Mouse (Mus musculus): Measurements from ENCODE around the gene Gabrg3. TPM values are rescaled to one million over a fixed set of nuclear protein-coding genes. Genes with fewer than 3 reads are reported as not detected.

Gabrg3 gene
- total RNA-seq, 2 experiments from 2014 or later, result 19.8 to 23.3 TPM

DNA sequence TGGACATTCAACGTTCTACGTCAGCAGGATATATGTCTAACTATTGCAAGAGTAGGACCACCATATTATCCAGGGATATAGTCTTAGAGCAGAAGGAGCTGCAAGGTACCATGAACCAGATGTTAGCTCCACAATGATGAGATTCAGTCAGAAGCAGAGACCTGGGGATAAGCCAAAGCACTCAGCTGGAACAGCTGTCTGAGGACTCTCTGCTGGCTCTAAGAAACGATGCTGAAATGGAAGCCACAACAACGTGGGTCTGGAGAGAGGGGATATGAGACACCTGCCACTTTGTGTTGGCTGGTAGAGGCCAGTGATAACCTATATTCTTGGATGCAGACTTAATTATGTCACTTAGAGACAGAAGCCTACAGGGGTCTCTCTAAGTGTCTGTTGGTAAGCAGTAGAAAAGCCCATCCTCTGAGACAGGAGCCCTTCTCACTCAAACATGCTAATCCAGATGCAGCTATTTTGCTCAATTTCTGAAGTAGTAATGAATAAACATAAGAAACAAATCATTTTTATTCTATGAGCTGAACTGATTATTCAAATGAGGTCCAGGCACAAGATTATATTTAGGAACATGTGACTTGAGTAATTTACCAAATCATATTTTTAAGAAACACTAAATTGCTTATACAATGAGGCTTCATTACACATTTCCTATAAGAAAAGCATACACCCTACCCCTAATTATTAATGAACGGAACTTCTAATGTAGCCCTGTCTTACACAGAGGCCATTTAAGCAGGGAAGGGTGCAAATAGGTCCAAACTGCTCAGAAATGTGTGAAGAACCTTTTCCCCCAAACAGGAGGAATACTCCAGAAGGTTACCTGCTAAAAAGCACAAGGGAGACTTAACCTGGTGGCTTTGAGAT lies 21.6 kb downstream of the Gabrg3 start:
- H3K27ac ChIP-seq, result no peak overlapping the region
- no peak for DNase-seq (ENCODE audit: extremely low spot score in 1 of 2, low spot score in 2 of 2)

DNA sequence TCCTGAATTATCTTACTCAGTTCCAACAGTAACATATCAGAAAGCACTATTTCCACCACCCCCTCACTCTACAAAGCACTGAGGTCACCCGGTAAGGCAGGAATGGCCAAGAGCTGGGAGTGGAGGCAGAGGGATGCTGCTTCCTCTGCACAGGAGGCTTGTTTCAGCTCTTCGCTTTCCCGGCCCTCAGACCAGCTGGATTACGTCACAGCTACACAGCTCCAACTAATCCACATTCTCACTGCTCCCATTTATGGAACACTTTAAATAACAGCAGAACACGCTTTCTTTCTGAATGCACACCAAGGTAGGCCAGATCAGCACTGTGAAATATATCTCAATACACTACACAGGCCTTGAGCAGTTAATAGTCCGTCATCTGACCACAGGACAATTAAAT lies 23.2 kb downstream of the Gabrg3 start:
- intact Hi-C loops (cut with DNase I), result no loop called here
- H3K27ac ChIP-seq, result no peak overlapping the region
- H3K4me3 ChIP-seq, result no peak overlapping the region
- peak in 1 of 2 experiments; percentile 13 for DNase-seq (ENCODE audit: extremely low spot score in 1 of 2, low spot score in 2 of 2)
- no peak for TF ChIP-seq CTCF (IDR thresholded peaks at IDR 0.05)

More for the DNA sequence above, 21.6 kb downstream of the Gabrg3 start:
- intact Hi-C loops (cut with DNase I), result no loop called here
- TF ChIP-seq CTCF (IDR thresholded peaks at IDR 0.05), result no peak
- no peak overlapping the region for H3K4me3 ChIP-seq

DNA sequence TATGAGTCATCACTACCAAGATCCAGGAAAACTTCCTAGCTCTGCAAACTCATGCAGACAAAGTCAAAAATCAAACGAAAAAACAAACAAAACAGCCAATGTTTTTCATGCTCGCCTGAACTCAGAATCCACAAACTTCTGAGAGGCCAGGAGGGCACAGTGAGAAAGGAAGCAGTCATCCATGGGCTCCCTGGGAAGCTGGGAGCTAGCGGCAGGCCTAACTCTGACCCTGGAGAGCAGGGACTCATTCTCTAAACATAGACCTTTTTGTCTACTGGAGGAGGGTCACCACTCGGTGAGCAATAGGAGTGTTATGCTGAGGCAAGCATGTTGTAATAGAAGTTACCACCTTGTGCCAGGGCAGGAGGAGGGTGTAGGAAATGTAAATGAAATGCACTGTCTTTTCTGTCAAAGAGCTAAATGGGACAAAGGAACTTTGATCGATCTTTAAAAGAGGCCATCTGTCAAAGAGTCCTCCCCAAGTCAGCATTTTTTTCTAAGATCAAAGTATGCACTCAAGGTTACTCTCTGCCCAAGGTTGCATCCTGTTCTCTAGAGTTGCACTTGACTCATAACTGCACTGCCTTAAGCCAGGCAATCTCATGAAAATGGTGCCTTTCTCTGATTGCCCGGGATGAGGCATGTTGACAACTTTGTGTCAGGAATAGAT lies 29.0 kb downstream of the Gabrg3 start:
- no peak for DNase-seq (ENCODE audit: extremely low spot score in 1 of 2, low spot score in 2 of 2)
- intact Hi-C loops (cut with DNase I), result no loop called here
- H3K27ac ChIP-seq, result no peak overlapping the region
- no peak for TF ChIP-seq CTCF (IDR thresholded peaks at IDR 0.05)
- H3K4me3 ChIP-seq, result no peak overlapping the region

DNA sequence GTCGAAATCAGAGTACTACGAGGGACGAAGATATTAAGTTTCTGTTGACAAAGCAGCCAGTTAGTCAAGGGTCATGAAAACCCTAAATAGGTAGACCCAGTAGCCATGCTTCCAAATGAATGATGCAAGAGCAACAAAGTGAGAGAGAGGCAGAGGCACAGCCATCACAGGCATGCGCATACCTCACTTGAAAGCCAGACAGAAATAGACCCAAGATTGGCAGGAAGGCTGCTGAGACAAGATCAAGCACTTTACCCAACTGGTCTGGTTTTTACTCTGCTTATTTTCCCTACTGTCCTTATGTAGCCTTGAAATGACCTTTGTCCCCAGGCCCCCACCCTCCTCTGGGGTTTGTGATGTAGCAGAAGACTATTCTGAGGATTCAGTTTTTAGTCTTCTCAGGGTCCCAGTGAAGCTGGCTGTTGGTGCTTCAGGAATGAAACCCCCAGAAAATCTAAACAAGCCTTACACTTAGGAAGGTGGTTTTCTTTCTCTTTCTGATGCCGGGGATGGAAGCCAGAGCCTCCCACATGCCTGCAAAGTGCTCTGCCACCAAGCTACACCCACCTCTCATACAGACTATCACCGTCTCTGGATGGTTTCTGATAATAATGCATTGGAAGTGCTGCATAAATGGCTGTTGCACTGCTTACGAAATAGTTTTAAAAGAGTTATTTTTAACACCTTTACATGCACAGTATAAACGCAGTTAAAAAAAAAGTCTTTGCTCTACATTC lies 30.3 kb downstream of the Gabrg3 start:
- Histone ChIP-seq H3K4me3 (no peak overlapping the region), H3K27ac (peak overlapping the region; percentile 71)
- TF ChIP-seq CTCF (IDR thresholded peaks at IDR 0.05), result no peak
- intact Hi-C loops (cut with DNase I), result no loop called here
- DNase-seq (ENCODE audit: extremely low spot score in 1 of 2, low spot score in 2 of 2), result peak; percentile 19 to 32

DNA sequence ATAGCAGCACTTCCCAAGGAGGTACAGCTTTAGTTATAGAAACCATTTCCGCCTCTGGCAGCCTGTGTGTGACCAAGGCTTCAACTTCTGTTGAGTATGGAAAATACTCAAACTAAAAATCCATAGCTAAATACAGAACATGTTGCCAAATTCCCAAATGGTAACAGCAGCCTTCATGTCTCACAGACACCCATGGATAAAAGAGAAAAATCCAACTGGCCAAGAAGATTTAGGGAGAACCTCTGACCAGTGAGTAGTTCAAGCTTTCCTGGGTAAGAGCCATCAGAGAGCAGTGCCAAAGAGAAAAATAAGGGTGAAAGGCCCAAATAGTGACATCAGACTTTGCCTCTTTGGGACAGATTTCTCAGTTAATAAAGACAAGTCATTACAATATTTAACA lies 38.2 kb downstream of the Gabrg3 start:
- TF ChIP-seq CTCF (IDR thresholded peaks at IDR 0.05), result no peak
- intact Hi-C loops (cut with DNase I), result no loop called here
- no peak overlapping the region for H3K4me3 ChIP-seq
- DNase-seq (ENCODE audit: extremely low spot score in 1 of 2, low spot score in 2 of 2), result no peak
- no peak overlapping the region for H3K27ac ChIP-seq

DNA sequence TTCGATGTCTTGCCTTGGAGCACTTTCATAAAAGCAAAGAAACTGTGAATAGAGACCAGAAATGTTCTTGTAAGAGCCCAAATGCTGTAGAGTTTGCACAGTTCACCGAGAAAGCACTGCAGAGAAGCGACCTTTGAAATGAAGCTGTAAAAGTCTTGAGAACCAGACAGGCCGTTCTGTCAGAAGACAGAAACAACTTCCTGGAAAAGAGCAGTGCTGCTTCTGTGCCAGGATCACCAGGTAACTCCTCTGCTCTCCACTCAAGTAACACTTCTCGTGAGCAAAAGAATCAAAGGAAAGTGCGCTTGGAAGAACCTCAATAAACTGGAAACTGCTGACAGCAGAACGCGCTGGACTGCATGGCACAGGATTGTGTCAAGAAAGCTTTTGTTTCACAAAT lies 45.1 kb downstream of the Gabrg3 start:
- no peak for TF ChIP-seq CTCF (IDR thresholded peaks at IDR 0.05)
- intact Hi-C loops (cut with DNase I), result no loop called here
- H3K4me3 ChIP-seq, result no peak overlapping the region
- DNase-seq (ENCODE audit: extremely low spot score in 1 of 2, low spot score in 2 of 2), result no peak
- H3K27ac ChIP-seq, result no peak overlapping the region

DNA sequence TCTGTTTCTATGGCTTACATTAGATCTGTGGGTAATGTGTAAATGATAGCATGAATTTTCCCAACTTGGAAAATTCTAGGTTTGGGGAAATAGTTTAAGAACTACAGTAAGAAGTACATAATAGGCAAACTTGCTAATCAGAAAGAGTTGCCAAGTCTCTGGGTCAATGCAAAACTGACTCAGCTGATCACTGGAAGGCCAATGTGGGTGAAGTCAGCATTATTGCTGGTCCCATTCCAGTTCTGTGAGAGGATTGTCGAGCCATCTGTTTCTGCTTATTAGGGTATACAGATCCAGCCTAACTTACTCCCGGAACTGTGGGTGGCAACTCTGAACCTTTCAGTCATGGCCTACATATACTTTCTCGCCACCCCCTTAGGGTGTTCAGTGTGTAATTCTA lies 55.8 kb downstream of the Gabrg3 start:
- Histone ChIP-seq H3K27ac (no peak overlapping the region), H3K4me3 (no peak overlapping the region)
- intact Hi-C loops (cut with DNase I), result no loop called here
- DNase-seq (ENCODE audit: extremely low spot score in 1 of 2, low spot score in 2 of 2), result no peak
- TF ChIP-seq CTCF (IDR thresholded peaks at IDR 0.05), result no peak

DNA sequence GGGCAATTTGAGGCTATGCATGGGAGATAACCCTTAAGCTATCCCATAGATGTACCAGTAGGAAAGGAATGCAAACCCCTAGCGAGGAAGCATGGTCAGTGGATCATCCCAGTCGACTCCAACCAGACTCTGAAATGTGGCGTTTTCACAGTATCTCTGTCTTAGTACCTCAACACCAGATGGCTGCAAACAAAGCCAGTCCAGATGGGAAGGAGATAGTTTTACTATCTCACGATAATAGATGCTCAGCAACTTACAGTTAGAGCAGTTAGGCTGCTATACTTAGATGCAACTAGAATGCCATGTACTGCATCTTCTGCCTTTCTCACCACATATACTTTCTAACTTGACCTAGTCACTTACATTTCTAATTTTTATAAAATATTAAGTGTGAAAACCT lies 56.7 kb downstream of the Gabrg3 start:
- Histone ChIP-seq H3K27ac (no peak overlapping the region), H3K4me3 (no peak overlapping the region)
- TF ChIP-seq CTCF (IDR thresholded peaks at IDR 0.05), result no peak
- intact Hi-C loops (cut with DNase I), result no loop called here
- DNase-seq (ENCODE audit: extremely low spot score in 1 of 2, low spot score in 2 of 2), result no peak

DNA sequence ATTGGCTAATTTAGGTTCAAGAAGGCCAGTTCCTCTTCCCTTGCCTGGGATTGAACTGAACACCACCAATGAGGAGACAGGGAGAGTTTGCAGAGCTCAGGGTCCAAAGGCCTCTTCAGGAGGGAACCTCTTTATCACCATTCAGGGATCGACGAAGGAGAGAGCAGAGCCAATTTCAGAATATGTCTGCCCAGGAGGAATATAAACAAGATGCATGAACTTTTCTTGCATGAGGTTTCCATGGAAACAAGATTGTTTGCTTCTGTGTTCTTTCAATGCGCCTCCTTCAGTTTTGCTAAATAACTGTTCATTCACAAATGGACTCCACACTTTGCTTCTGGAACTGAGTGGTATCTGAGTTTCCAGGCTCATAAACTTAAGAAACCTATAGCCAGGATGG lies 62.5 kb downstream of the Gabrg3 start:
- Histone ChIP-seq H3K4me3 (no peak overlapping the region), H3K27ac (no peak overlapping the region)
- no peak for DNase-seq (ENCODE audit: extremely low spot score in 1 of 2, low spot score in 2 of 2)
- intact Hi-C loops (cut with DNase I), result no loop called here
- TF ChIP-seq CTCF (IDR thresholded peaks at IDR 0.05), result no peak; the same call in 1 of the 2 replicates

DNA sequence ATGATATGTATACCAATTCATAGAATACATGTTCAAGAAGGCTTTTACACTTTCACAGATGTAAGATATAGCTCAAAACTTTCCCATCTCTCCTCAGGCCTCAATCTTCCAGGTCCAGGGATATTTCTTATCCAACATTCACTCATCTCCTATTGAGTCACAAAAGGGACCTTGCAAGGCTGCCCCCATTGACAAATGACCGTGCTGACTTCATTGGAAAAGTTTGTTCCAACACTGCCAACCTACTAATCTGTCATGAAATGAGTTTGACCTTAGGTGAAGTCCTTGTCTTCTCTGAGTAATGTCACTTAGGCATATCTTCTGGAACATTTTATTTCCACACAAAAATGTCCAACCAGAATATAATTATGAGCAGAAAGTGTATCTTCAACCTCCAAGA lies 64.9 kb downstream of the Gabrg3 start:
- intact Hi-C loops (cut with DNase I), result no loop called here
- TF ChIP-seq CTCF (IDR thresholded peaks at IDR 0.05), result no peak
- DNase-seq (ENCODE audit: extremely low spot score in 1 of 2, low spot score in 2 of 2), result no peak
- Histone ChIP-seq H3K4me3 (no peak overlapping the region), H3K27ac (no peak overlapping the region)

DNA sequence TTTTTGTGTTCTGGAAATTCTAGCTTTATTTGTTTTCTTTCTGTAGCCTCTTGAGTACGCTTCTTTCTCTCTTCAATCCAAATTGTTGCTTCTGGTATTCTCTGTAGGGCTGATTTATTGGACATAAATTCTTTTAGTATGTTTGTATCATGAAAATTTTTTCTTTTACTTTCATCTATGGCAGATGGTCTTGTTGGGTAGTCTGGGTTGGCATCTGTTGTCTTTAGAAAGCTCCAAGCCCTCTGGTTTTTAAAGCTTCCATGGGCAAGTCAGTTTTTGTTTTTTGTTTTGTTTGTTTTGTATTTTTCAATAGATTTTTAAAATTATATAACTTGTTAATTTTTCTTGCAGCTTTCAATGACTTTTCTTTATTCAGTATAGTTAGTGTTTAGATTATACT lies 72.0 kb downstream of the Gabrg3 start:
- intact Hi-C loops (cut with DNase I), result no loop called here
- no peak for DNase-seq (ENCODE audit: extremely low spot score in 1 of 2, low spot score in 2 of 2)
- no peak for TF ChIP-seq CTCF (IDR thresholded peaks at IDR 0.05)
- no peak overlapping the region for H3K4me3 ChIP-seq
- H3K27ac ChIP-seq, result no peak overlapping the region

DNA sequence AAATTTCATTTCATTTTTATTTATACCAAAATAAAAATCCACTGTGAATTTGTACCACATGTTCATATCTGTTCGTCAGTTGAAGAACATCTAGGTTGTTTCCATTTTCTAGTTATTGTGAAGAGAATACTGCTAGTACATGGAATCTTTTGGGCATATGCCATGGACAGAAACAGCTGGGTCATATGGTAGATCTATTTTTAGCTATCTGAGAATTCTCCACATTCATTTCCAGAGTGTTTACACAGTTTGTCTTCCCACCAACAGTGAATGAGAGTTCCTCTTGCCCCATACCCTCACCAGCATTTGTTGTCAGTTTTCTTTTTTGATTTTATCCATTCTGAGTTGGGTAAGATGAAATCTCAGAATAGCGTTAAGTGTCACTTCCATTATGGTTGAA lies 75.0 kb downstream of the Gabrg3 start:
- H3K4me3 ChIP-seq, result no peak overlapping the region
- intact Hi-C loops (cut with DNase I), result no loop called here
- no peak for DNase-seq (ENCODE audit: extremely low spot score in 1 of 2, low spot score in 2 of 2)
- TF ChIP-seq CTCF (IDR thresholded peaks at IDR 0.05), result no peak
- no peak overlapping the region for H3K27ac ChIP-seq
